Mouse (Mus musculus) lung, embryonic 16.5 days (tissue): ENCODE measurements around the gene Nrxn2. TPM values are rescaled to one million over a fixed set of nuclear protein-coding genes. Genes with fewer than 3 reads are reported as not detected.
A peak's percentile ranks its signal among the peaks of the same experiment; 100 is the strongest.

ENCODE experiments used
- ATAC-seq: fragments of 200-750 bp; cut with Nextera tagmentation; 2 replicates; pipeline ENCODE4 v1.8.0; 2017; ENCODE audit warnings: low read depth, mild to moderate bottlenecking, moderate library complexity
- H3K27ac ChIP-seq: fragments of 300-500 bp; sonication (generic); 2 replicates; pipeline ENCODE4 v1.5.1; 2014; ENCODE audit warnings: mild to moderate bottlenecking, control low read depth, low read length
- H3K27me3 ChIP-seq: fragments of 300-500 bp; sonication (generic); 2 replicates; pipeline ENCODE4 v1.6.1; 2014; ENCODE audit warnings: low read depth, low read length, mixed read lengths; ENCODE audit not compliant: control insufficient read depth, insufficient read depth
- H3K36me3 ChIP-seq: fragments of 300-500 bp; sonication (generic); 2 replicates; pipeline ENCODE4 v1.6.1; 2014; ENCODE audit warnings: low read length; ENCODE audit not compliant: control insufficient read depth, insufficient read depth
- H3K4me1 ChIP-seq: fragments of 300-500 bp; sonication (generic); replicated peaks from 2 replicates; pipeline ENCODE4 v1.6.1; 2014; ENCODE audit warnings: low read length, mixed read lengths; ENCODE audit not compliant: control insufficient read depth, insufficient read depth
- H3K4me2 ChIP-seq: fragments of 300-500 bp; sonication (generic); 2 replicates; pipeline ENCODE4 v1.6.1; 2014; ENCODE audit warnings: low read depth, low read length, control low read depth
- H3K4me3 ChIP-seq: fragments of 300-500 bp; sonication (generic); 2 replicates; pipeline ENCODE4 v1.5.1; 2014; ENCODE audit warnings: mild to moderate bottlenecking, low read length, control low read depth
- H3K9ac ChIP-seq: fragments of 300-500 bp; sonication (generic); 2 replicates; pipeline ENCODE4 v1.6.1; 2014; ENCODE audit warnings: low read length, control low read depth
- H3K9me3 ChIP-seq: fragments of 300-500 bp; sonication (generic); 2 replicates; pipeline ENCODE4 v1.6.1; 2016; ENCODE audit warnings: low read length; ENCODE audit not compliant: control insufficient read depth
- WGBS: fragments of 180-500 bp; shearing (Covaris S2); extraction: QIAGEN DNeasy Blood & Tissue Kit; methylation state at CpG from one replicate; pipeline ENCODE4 v1.1.7; 2014; 5-methylcytosine and 5-hydroxymethylcytosine counted together
- polyA plus RNA-seq: library from polyadenylated mRNA; unstranded; fragments of >200 nt; fragmentation: Nextera tagmentation; extraction: Ambion mirVana; gene quantifications from 2 replicates; pipeline ENCODE4 v1.2.1, GENCODE M21; 2015

Gene Nrxn2
- polyA plus RNA-seq, 1 experiment from 2014 or later: 0.88 TPM

- no peaks in the 10 kb centered on the region for H3K36me3 ChIP-seq
- H3K9me3 ChIP-seq: no peaks in the 10 kb centered on the region
- H3K4me1 ChIP-seq: peaks cover 10% of the 10 kb centered on the region; the same call in 1 of the 2 replicates
- no peaks in the 10 kb centered on the region for H3K27me3 ChIP-seq
- no peak for ATAC-seq
- no peak overlapping the region for H3K27ac ChIP-seq
- H3K4me2 ChIP-seq: no peak overlapping the region
- 85% methylated on average over 13 of the region's 13 CpGs for WGBS
- no peak overlapping the region for H3K4me3 ChIP-seq
- no peak overlapping the region for H3K9ac ChIP-seq
These were observed 126.2 kb downstream of the Nrxn2 start for GRCm38 (mm10) chr19:6544712-6545111.

DNA sequence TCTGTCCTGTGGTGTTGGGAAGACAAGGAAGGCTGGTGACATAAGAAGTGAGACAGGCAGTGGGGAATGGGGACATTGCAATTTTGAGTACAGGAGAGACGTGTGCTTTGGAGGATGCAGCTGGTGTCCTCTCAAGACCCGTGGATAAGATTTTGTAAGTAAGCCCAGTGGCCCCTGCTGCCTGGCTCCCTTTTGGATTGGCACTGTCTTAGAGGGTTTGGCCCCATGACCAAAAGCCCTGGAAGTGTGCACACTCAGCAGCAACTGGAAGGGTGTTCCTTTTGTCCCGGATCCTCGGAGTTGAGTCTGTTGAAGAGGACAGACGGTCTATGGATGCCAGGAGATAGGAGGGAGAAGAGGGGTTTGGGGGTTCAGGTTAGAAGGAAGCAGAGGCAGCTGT lies 127.0 kb downstream of the Nrxn2 start:
- Histone ChIP-seq H3K9ac (no peak overlapping the region), H3K36me3 (no peaks in the 10 kb centered on the region), H3K9me3 (no peaks in the 10 kb centered on the region), H3K27ac (no peak overlapping the region), H3K27me3 (no peaks in the 10 kb centered on the region), H3K4me2 (no peak overlapping the region), H3K4me1 (peaks cover 10% of the 10 kb centered on the region; the same call in 1 of the 2 replicates), H3K4me3 (no peak overlapping the region)
- 82% methylated on average over 5 of the region's 5 CpGs for WGBS
- no peak for ATAC-seq

- no peak overlapping the region for H3K4me3 ChIP-seq
- peaks cover 10% of the 10 kb centered on the region; the same call in 1 of the 2 replicates for H3K4me1 ChIP-seq
- WGBS: 67% methylated on average over 1 of the region's 1 CpGs
- no peak overlapping the region for H3K4me2 ChIP-seq
- H3K36me3 ChIP-seq: no peaks in the 10 kb centered on the region
- no peak overlapping the region for H3K9ac ChIP-seq
- no peak overlapping the region for H3K27ac ChIP-seq
- no peaks in the 10 kb centered on the region for H3K27me3 ChIP-seq
- no peaks in the 10 kb centered on the region for H3K9me3 ChIP-seq
- no peak for ATAC-seq
These were observed 127.6 kb downstream of the Nrxn2 start for GRCm38 (mm10) chr19:6546096-6546495.

DNA sequence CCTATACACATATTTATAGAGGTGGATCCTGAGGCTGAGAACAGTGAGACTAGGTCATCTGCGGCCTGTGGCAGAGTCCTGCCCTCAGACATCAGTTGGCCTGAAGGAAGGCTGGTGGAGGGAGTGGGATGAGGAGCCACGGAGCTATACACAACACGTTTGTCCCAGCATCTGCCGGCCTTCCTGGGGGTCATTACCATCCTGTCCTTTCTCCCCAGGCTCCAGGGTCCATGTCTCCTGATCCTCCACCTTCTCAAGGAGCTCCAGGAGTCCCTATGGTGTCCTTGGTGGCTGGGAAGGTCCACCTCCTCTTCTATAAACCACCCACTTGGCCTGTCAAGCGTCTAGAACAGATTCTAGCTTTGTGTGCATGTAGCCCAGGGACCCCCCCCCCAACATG lies 129.3 kb downstream of the Nrxn2 start:
- Histone ChIP-seq H3K9ac (no peak overlapping the region), H3K4me3 (no peak overlapping the region), H3K4me2 (no peak overlapping the region), H3K9me3 (no peaks in the 10 kb centered on the region), H3K27me3 (no peaks in the 10 kb centered on the region), H3K27ac (no peak overlapping the region), H3K4me1 (peaks cover 10% of the 10 kb centered on the region; the same call in 1 of the 2 replicates), H3K36me3 (no peaks in the 10 kb centered on the region)
- 68% methylated on average over 5 of the region's 5 CpGs for WGBS
- ATAC-seq: no peak

GRCm38 (mm10) chr19:6548431-6549410 lies 130.2 kb downstream of the Nrxn2 start:
- ATAC-seq: peak; percentile 65
- Histone ChIP-seq H3K9me3 (no peaks in the 10 kb centered on the region), H3K4me3 (no peak overlapping the region), H3K27me3 (no peaks in the 10 kb centered on the region), H3K4me1 (peaks cover 10% of the 10 kb centered on the region; the same call in 1 of the 2 replicates), H3K9ac (no peak overlapping the region), H3K36me3 (no peaks in the 10 kb centered on the region), H3K4me2 (no peak overlapping the region), H3K27ac (no peak overlapping the region)
- 48% methylated on average over 16 of the region's 16 CpGs for WGBS

- no peaks in the 10 kb centered on the region for H3K27me3 ChIP-seq
- no peak overlapping the region for H3K4me3 ChIP-seq
- H3K4me2 ChIP-seq: no peak overlapping the region
- 82% methylated on average over 11 of the region's 11 CpGs for WGBS
- H3K9ac ChIP-seq: no peak overlapping the region
- H3K36me3 ChIP-seq: no peaks in the 10 kb centered on the region
- no peaks in the 10 kb centered on the region for H3K9me3 ChIP-seq
- peaks cover 10% of the 10 kb centered on the region; the same call in 1 of the 2 replicates for H3K4me1 ChIP-seq
- no peak overlapping the region for H3K27ac ChIP-seq
- ATAC-seq: no peak
These were observed 131.0 kb downstream of the Nrxn2 start for GRCm38 (mm10) chr19:6549566-6549965.

DNA sequence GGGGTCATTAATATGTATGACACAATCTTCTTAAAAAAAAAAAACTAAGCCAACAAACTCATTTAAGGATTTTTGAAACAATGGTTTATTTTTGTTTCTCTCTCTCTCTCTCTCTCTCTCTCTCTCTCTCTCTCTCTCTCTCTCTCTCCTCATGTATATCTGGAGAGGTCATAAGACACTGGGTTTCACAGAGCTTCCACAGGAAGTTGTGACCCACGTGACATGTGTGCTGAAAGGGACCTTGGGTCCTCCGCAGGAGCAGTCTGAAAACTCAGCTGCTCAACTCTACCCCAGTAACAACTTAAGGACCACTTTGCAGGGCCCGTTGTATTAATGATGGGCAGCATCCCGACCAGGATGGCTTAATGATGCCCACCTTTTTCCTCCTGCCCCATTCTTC lies 132.7 kb downstream of the Nrxn2 start:
- no peak overlapping the region for H3K9ac ChIP-seq
- H3K36me3 ChIP-seq: no peaks in the 10 kb centered on the region
- WGBS: 56% methylated on average over 4 of the region's 4 CpGs
- no peaks in the 10 kb centered on the region for H3K9me3 ChIP-seq
- H3K27ac ChIP-seq: no peak overlapping the region
- no peak overlapping the region for H3K4me3 ChIP-seq
- peaks cover 10% of the 10 kb centered on the region; the same call in 1 of the 2 replicates for H3K4me1 ChIP-seq
- ATAC-seq: no peak
- no peaks in the 10 kb centered on the region for H3K27me3 ChIP-seq
- no peak overlapping the region for H3K4me2 ChIP-seq

DNA sequence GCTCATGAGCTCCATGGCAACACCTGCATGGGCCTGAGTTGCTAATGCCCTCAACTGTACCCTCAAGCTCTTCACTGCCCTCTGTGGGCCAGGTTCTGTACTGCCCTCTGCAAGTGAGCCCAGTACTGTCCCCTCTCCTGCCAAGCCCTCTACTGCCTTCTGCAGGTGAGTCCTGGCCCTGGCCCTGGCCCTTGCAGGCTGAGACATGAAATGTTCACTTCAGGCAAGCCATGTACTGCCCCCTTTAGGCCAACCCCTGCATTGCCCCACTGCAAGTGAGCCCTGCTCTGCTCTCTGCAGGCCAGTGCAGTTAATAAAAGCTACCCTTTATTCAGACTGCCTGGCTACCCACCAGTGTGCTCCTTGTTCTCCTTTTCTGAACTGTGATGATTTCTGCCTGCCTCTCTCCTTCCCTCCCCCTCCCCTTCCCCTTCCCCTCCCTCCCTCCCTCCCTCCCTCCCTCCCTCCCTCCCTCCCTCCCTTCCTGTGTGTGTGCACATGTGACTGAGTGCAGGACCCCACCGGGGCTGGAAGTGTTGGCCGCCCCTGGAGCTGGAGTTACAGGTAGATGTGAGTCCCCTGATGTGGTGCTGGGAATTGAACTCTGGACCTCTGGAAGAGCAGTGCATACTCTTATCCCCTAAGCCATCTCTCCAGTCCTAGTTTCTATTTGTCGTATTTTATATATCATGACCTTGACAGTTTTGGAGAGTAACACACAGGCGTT lies 133.9 kb downstream of the Nrxn2 start:
- WGBS: 66% methylated on average over 3 of the region's 4 CpGs
- H3K27ac ChIP-seq: no peak overlapping the region
- no peak overlapping the region for H3K9ac ChIP-seq
- H3K4me2 ChIP-seq: no peak overlapping the region
- ATAC-seq: no peak
- no peaks in the 10 kb centered on the region for H3K27me3 ChIP-seq
- no peak overlapping the region for H3K4me3 ChIP-seq
- no peaks in the 10 kb centered on the region for H3K9me3 ChIP-seq
- H3K36me3 ChIP-seq: no peaks in the 10 kb centered on the region
- peaks cover 10% of the 10 kb centered on the region; the same call in 1 of the 2 replicates for H3K4me1 ChIP-seq

DNA sequence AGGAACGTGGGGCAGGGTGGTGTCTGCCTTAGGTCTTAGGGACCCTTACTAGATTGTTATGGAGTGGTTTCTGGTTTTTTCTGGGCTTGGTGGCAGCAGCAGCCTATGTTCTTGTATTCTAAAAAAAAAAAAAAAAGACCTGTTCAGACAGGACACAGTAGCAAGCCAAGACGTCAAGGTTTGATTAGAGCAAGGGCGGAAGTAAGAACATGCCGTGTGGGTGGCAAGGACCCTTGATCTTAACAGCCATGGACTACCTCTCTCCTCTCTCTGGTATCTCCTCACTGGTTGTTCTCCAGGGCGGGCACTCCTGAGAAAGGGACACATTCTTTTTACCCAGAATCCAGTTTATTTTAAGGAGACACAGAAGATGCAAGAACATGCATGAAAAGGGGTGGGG lies 134.6 kb downstream of the Nrxn2 start:
- Histone ChIP-seq H3K4me2 (no peak overlapping the region), H3K27ac (peak overlapping the region; percentile 40), H3K9me3 (no peaks in the 10 kb centered on the region), H3K4me3 (no peak overlapping the region), H3K36me3 (no peaks in the 10 kb centered on the region), H3K4me1 (peaks cover 10% of the 10 kb centered on the region; the same call in 1 of the 2 replicates), H3K27me3 (no peaks in the 10 kb centered on the region), H3K9ac (no peak overlapping the region)
- no peak for ATAC-seq
- 61% methylated on average over 5 of the region's 5 CpGs for WGBS
